Mouse (Mus musculus) thymus, adult 2 months (tissue): Measurements from ENCODE around the gene Bst1. TPM values are rescaled to one million over a fixed set of nuclear protein-coding genes. Genes with fewer than 3 reads are reported as not detected.
A peak's percentile ranks its signal among the peaks of the same experiment; 100 is the strongest.

Experiments
- DNase-seq: peaks from one replicate; pipeline ENCODE4 v3.0.0; 2021
- H3K27ac ChIP-seq: fragments of 200-500 bp; 2 replicates; pipeline ENCODE4 v1.5.1; 2012; ENCODE audit warnings: low read length, control low read depth; ENCODE audit not compliant: control insufficient read depth, insufficient read depth
- H3K27me3 ChIP-seq: fragments of 200-500 bp; 2 replicates; pipeline ENCODE4 v1.6.1; 2012; ENCODE audit warnings: mild to moderate bottlenecking, low read length, moderate library complexity, mixed read lengths; ENCODE audit not compliant: control insufficient read depth, insufficient read depth
- H3K36me3 ChIP-seq: fragments of 200-500 bp; 2 replicates; pipeline ENCODE4 v1.6.1; 2012; ENCODE audit warnings: mild to moderate bottlenecking, low read length, moderate library complexity; ENCODE audit not compliant: control insufficient read depth, insufficient read depth
- H3K4me1 ChIP-seq: fragments of 200-500 bp; replicated peaks from 2 replicates; pipeline ENCODE4 v1.6.1; 2012; ENCODE audit warnings: low read length; ENCODE audit not compliant: control insufficient read depth, insufficient read depth
- H3K4me3 ChIP-seq: fragments of 200-500 bp; 2 replicates; pipeline ENCODE4 v1.5.1; 2012; ENCODE audit warnings: mild to moderate bottlenecking, low read length, control low read depth, moderate library complexity; ENCODE audit not compliant: control insufficient read depth, insufficient read depth
- CTCF ChIP-seq: fragments of 200-500 bp; IDR thresholded peaks from 2 replicates; pipeline ENCODE4 v1.5.1; 2012; ENCODE audit warnings: mild to moderate bottlenecking, control low read depth, low read length, moderate library complexity, borderline replicate concordance; ENCODE audit not compliant: control insufficient read depth, poor library complexity, insufficient read depth; ENCODE audit errors: extremely low read depth
- POLR2A ChIP-seq: fragments of 200-500 bp; IDR thresholded peaks from 2 replicates; pipeline ENCODE4 v1.6.1; 2012; ENCODE audit warnings: mild to moderate bottlenecking, low read length, control low read depth, moderate library complexity; ENCODE audit not compliant: control insufficient read depth, poor library complexity, insufficient read depth; ENCODE audit errors: extremely low read depth
- WGBS: fragments of 180-500 bp; shearing (Covaris S2); methylation state at CpG from one replicate; pipeline ENCODE4 v1.1.7; 2018; 5-methylcytosine and 5-hydroxymethylcytosine counted together
- polyA plus RNA-seq: library from polyadenylated mRNA; depleted of rRNA; stranded (reverse); fragments of >200 nt; gene quantifications from 2 replicates; pipeline ENCODE4 v1.2.3, GENCODE M21; 2012

Bst1 gene
- polyA plus RNA-seq, 1 experiment = 2.6 TPM

DNA sequence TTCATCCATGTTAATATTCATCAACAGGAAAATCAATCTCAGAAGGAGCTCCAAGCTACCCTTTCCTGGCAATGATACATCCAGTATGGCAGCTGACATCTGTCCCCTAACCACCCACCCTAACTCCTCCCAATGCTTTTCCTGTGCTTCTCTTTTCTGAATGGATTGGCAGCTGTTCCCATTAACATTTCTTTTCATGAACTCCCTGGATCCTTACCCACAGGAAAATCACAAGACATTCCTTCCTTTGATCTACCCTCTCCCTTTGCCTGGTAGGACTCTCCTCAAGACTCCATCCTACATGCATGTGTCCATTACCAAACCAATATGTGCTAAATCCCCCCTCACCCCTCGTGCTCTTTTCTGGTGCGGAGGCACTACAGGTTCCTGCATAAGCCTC is 4.1 kb upstream of the Bst1 start:
- DNase-seq = no peak
- no peaks in the 10 kb centered on the region for H3K36me3 ChIP-seq
- WGBS = 98% methylated on average over 2 of the region's 2 CpGs
- H3K27me3 ChIP-seq = no peaks in the 10 kb centered on the region
- TF ChIP-seq CTCF (no peak), POLR2A (no peak)
- no peak overlapping the region for H3K27ac ChIP-seq
- H3K4me3 ChIP-seq = no peak overlapping the region
- peaks cover 8% of the 10 kb centered on the region for H3K4me1 ChIP-seq

DNA sequence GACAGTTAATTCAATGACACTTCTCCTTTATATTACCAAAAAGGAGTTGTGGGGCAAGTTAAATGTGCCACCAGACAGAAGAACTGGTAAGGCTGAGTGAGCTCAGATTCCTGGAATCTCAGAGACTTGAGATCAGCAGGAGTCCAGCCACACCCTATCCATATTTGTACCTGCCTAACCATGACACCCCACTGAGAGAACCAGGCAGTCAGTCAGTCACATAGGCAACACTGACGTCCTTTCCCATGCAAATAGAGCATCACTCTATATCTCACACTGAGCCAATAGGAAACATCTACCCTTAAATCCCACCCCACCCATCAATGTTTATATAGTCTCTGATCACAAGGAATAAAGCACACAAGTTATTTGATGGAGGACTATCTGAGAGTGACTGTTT is 2.9 kb upstream of the Bst1 start:
- H3K4me1 ChIP-seq = peaks cover 13% of the 10 kb centered on the region
- H3K27ac ChIP-seq = no peak overlapping the region
- WGBS = 94% methylated on average over 1 of the region's 1 CpGs
- no peak for DNase-seq
- H3K27me3 ChIP-seq = no peaks in the 10 kb centered on the region
- H3K4me3 ChIP-seq = no peak overlapping the region
- TF ChIP-seq POLR2A (no peak), CTCF (no peak)
- no peaks in the 10 kb centered on the region for H3K36me3 ChIP-seq

DNA sequence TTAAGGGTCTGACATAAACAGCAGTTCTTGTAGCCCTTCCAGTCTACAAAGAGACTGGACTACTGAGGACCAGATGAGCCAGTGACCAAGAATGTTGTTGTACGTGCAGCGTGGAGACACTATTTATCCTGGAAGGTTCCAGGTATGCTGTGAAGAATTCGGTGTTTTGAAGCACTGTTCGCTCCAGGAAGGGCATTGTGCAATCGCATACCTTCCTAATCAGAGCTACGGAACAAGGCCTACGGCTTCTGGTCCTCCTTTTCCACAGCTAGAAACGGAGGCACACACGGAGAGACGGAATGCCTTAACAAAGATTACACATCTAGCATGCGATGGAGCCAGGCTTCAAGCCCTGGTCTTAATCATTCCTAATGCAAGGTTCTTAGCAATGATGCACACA is 2.1 kb downstream of the Bst1 start:
- Histone ChIP-seq H3K27me3 (no peaks in the 10 kb centered on the region), H3K4me1 (peaks cover 28% of the 10 kb centered on the region), H3K27ac (no peak overlapping the region), H3K4me3 (no peak overlapping the region), H3K36me3 (no peaks in the 10 kb centered on the region)
- DNase-seq = no peak
- TF ChIP-seq CTCF = no peak
- no peak for TF ChIP-seq POLR2A
- WGBS = 95% methylated on average over 11 of the region's 11 CpGs

DNA sequence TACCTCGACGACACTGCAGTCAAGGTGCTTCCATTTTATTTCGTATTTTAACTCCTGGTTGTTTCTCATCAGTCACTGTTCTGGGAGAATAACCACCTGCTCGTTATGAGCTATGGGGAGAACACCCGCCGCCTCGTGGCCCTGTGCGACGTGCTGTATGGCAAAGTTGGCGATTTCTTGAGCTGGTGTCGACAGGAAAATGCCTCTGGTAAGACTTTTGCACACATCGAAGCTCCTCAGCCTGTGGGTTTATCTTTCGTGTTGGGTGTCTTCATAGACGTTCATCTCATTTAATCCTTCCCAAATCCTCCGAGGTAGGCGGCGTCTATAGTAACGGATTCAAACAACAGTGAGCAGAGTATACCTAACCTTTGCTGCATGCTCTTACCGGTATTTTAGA is 2.9 kb downstream of the Bst1 start, which contains the start of gene Fbxl5:
Fbxl5 (minus strand) TSS at position 101 of the 400 bp plus-strand sequence.
- H3K4me3 ChIP-seq = no peak within 1 kb of the TSS
- H3K36me3 ChIP-seq = no peaks in the 10 kb centered on the region
- H3K4me1 ChIP-seq = peaks cover 31% of the 10 kb centered on the region
- no peak within 1 kb of the TSS for H3K27ac ChIP-seq
- TF ChIP-seq POLR2A (no peak), CTCF (no peak)
- 94% methylated on average over 19 of the region's 19 CpGs for WGBS
- H3K27me3 ChIP-seq = no peaks in the 10 kb centered on the region
- no peak for DNase-seq

DNA sequence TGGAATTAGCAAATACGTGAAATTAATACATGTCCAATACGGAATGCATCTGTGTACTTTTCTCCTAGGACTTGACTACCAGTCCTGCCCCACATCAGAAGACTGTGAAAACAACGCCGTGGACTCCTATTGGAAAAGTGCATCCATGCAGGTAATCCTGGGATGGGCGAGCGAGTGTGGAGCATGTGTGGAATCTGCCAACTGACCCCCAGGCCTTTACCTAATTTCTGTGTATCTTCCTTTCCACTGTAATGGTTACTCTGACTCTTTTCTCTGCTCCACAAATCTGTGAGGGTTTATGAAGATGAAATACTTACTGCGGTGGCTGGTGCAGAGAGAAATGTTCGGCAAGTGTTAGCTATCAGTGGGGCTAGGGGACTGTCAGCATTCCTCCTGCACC is 3.5 kb downstream of the Bst1 start:
- H3K27me3 ChIP-seq = no peaks in the 10 kb centered on the region
- no peak overlapping the region for H3K4me3 ChIP-seq
- 97% methylated on average over 8 of the region's 8 CpGs for WGBS
- H3K27ac ChIP-seq = no peak overlapping the region
- H3K36me3 ChIP-seq = no peaks in the 10 kb centered on the region
- DNase-seq = no peak
- TF ChIP-seq POLR2A (no peak), CTCF (no peak)
- peaks cover 34% of the 10 kb centered on the region for H3K4me1 ChIP-seq

DNA sequence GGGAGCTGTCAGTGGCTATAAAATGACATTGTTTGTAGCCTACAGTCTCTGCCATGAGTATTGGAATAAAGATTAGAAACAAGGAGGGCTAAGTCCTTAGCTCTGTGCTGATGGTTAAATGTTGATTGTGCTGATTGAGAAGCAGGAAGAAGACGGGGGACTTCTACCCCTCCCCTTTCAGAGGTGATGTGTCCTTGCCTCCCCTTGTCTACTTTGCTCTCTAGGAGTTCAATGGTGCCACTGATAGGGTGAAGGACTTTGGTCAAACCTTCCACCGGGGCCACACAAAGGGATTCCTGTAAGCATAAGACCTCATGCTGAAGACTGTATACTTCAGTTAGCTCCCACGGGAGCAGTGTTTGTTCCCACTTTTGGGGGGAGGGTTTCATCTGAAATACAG is 4.1 kb downstream of the Bst1 start:
- TF ChIP-seq CTCF (no peak), POLR2A (no peak)
- Histone ChIP-seq H3K4me3 (no peak overlapping the region), H3K27me3 (no peaks in the 10 kb centered on the region), H3K27ac (no peak overlapping the region), H3K4me1 (peaks cover 36% of the 10 kb centered on the region), H3K36me3 (no peaks in the 10 kb centered on the region)
- no peak for DNase-seq
- WGBS = 77% methylated on average over 3 of the region's 3 CpGs

DNA sequence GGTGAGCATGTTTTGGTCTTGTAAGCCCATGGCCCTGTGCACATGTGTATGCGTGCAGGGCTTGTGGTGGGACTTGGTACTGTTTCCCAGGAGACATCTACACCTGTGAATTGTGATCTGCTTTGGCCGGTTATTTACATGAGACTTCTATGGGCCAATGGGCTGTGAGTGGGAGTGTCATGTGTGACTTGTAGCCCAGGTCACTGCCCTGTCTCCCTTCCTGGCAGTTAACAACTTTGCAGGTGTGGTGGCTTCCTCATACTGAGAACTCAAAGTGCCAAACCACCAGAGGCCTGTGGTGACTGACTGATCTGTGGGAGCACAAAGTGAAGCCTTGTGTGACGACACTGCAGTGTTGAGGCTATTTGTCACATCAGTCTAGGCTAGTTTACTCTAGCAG is 5.9 kb downstream of the Bst1 start:
- TF ChIP-seq CTCF (no peak), POLR2A (no peak)
- no peaks in the 10 kb centered on the region for H3K27me3 ChIP-seq
- peak; percentile 70 for DNase-seq
- H3K4me3 ChIP-seq = no peak overlapping the region
- WGBS = 11% methylated on average over 3 of the region's 3 CpGs
- peaks cover 30% of the 10 kb centered on the region for H3K4me1 ChIP-seq
- H3K27ac ChIP-seq = peak overlapping the region; percentile 84
- H3K36me3 ChIP-seq = no peaks in the 10 kb centered on the region
